Mouse (Mus musculus): ENCODE results near the gene Gpr132. TPM values are rescaled to one million over a fixed set of nuclear protein-coding genes. Genes with fewer than 3 reads are reported as not detected.

Gpr132 gene
- total and polyA plus RNA-seq, 3 experiments = 24.4 to 62.1 (median 44.7) TPM

DNA sequence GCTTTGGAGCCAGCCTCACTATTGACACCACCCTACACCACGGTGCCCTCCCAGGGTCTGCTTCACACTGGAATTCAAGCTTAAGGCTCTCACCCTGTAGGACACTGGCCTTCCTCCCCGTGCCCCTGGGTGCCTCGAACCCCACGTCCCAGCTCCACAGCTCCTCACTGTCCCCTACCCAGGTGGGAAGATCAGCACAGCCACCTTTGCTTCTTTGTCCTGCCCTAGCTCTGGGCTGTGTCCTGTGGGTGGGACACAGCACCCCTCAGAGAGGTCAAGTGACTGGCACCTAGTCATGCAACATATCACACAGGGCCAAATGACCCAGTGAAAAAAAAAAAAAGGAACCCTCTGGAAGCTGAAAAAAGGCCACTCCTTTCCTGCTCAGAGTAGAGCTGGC, 12.6 kb upstream of the Gpr132 start:
- Histone ChIP-seq H3K9me3 (replicated peaks; ENCODE audit: low read length) (no peaks in the 10 kb centered on the region), H3K27ac (ENCODE audit: insufficient read depth, low read depth) (no peak overlapping the region), H3K4me1 (ENCODE audit: control insufficient read depth in 1 of 2, insufficient read depth in 2 of 2) (peaks cover 6% of the 10 kb centered on the region in 2 experiments), H3K36me3 (replicated peaks in 1 of 2; ENCODE audit: control insufficient read depth in 1 of 2, insufficient read depth in 1 of 2, low read length in 1 of 2) (no peaks in the 10 kb centered on the region), H3K4me3 (replicated peaks in 1 of 3; ENCODE audit: low read depth in 2 of 3, low read length in 2 of 3, poor library complexity in 1 of 3) (no peak overlapping the region), H3K9ac (ENCODE audit: insufficient read depth, low read depth) (no peak overlapping the region), H3K27me3 (replicated peaks) (peaks cover 8% of the 10 kb centered on the region), H3K4me2 (ENCODE audit: insufficient read depth, low read depth, poor library complexity, severe bottlenecking) (no peak overlapping the region), H3K79me2 (replicated peaks; ENCODE audit: control insufficient read depth, extremely low read depth, insufficient read depth, poor library complexity, severe bottlenecking) (no peaks in the 10 kb centered on the region)
- dilution Hi-C loops (cut with MboI; ENCODE audit: extremely low pct_ligation_motif_present, extremely low pct_unique_long_range_greater_than_20kb, low sequenced_read_pairs) = no loop called here
- no peak for DNase-seq (ENCODE audit: extremely low read depth)
- in situ Hi-C loops (cut with MboI; ENCODE audit: low pct_ligation_motif_present, low pct_unique_long_range_greater_than_20kb, low sequenced_read_pairs) = no loop called here
- TF ChIP-seq KAT2A (IDR thresholded peaks at IDR 0.05; ENCODE audit: insufficient replicate concordance, low read length) = no peak
- TF ChIP-seq SIN3A (IDR thresholded peaks at IDR 0.05; ENCODE audit: low read length) = no peak
- TF ChIP-seq RAD21 (IDR thresholded peaks at IDR 0.05; ENCODE audit: low read depth, low read length) = no peak
- TF ChIP-seq POLR2AphosphoS2 (IDR thresholded peaks at IDR 0.05; ENCODE audit: low read depth, low read length) = no peak
- TF ChIP-seq UBTF (IDR thresholded peaks at IDR 0.05; ENCODE audit: low read depth, low read length) = no peak
- no peak for TF ChIP-seq MYC (IDR thresholded peaks at IDR 0.05; ENCODE audit: low read depth, low read length)
- TF ChIP-seq MXI1 (IDR thresholded peaks at IDR 0.05; ENCODE audit: low read depth, low read length) = no peak
- TF ChIP-seq USF1 (IDR thresholded peaks at IDR 0.05; ENCODE audit: low read depth, low read length) = no peak
- TF ChIP-seq TCF12 (IDR thresholded peaks at IDR 0.05; ENCODE audit: low read depth, low read length) = no peak
- TF ChIP-seq USF2 (conservative IDR thresholded peaks at IDR 0.05; ENCODE audit: low read depth, low read length) = no peak
- TF ChIP-seq ZC3H11A (IDR thresholded peaks at IDR 0.05; ENCODE audit: low read depth, low read length) = no peak
- no peak for TF ChIP-seq JUN (IDR thresholded peaks at IDR 0.05; ENCODE audit: insufficient read depth, low read depth, low read length)

- Histone ChIP-seq H3K36me3 (replicated peaks in 1 of 2; ENCODE audit: control insufficient read depth in 1 of 2, insufficient read depth in 1 of 2, low read length in 1 of 2) (no peaks in the 10 kb centered on the region), H3K27me3 (replicated peaks) (peaks cover 3% of the 10 kb centered on the region), H3K4me1 (ENCODE audit: control insufficient read depth in 1 of 2, insufficient read depth in 2 of 2) (peaks cover 6 to 7% of the 10 kb centered on the region in 2 experiments; a peak in 3 of 4 replicates), H3K9me3 (replicated peaks; ENCODE audit: low read length) (no peaks in the 10 kb centered on the region), H3K27ac (ENCODE audit: insufficient read depth, low read depth) (no peak overlapping the region), H3K9ac (ENCODE audit: insufficient read depth, low read depth) (no peak overlapping the region), H3K4me2 (ENCODE audit: insufficient read depth, low read depth, poor library complexity, severe bottlenecking) (no peak overlapping the region), H3K4me3 (replicated peaks in 1 of 3; ENCODE audit: low read depth in 2 of 3, low read length in 2 of 3, poor library complexity in 1 of 3) (no peak overlapping the region), H3K79me2 (replicated peaks; ENCODE audit: control insufficient read depth, extremely low read depth, insufficient read depth, poor library complexity, severe bottlenecking) (no peaks in the 10 kb centered on the region)
- in situ Hi-C loops (cut with MboI; ENCODE audit: low pct_ligation_motif_present, low pct_unique_long_range_greater_than_20kb, low sequenced_read_pairs) = no loop called here
- TF ChIP-seq SMC3 (IDR thresholded peaks at IDR 0.05; ENCODE audit: low read depth, low read length) (no peak), MAZ (IDR thresholded peaks at IDR 0.05; ENCODE audit: low read depth, low read length) (no peak), ETS1 (conservative IDR thresholded peaks at IDR 0.05; ENCODE audit: low read depth, low read length) (no peak), ZKSCAN1 (IDR thresholded peaks at IDR 0.05; ENCODE audit: borderline replicate concordance, low read depth, low read length) (no peak), CHD2 (IDR thresholded peaks at IDR 0.05; ENCODE audit: low read length) (no peak), MXI1 (IDR thresholded peaks at IDR 0.05; ENCODE audit: low read depth, low read length) (no peak)
- no peak for DNase-seq (ENCODE audit: extremely low read depth)
- dilution Hi-C loops (cut with MboI; ENCODE audit: extremely low pct_ligation_motif_present, extremely low pct_unique_long_range_greater_than_20kb, low sequenced_read_pairs) = no loop called here
Measured at GRCm38 (mm10) chr12:112879731-112880130, 11.7 kb upstream of the Gpr132 start.
